Mouse (Mus musculus): ENCODE results near the gene 1700088E04Rik. TPM values are rescaled to one million over a fixed set of nuclear protein-coding genes. Genes with fewer than 3 reads are reported as not detected.

1700088E04Rik gene
- polyA plus RNA-seq, 1 experiment = 115 TPM

DNA sequence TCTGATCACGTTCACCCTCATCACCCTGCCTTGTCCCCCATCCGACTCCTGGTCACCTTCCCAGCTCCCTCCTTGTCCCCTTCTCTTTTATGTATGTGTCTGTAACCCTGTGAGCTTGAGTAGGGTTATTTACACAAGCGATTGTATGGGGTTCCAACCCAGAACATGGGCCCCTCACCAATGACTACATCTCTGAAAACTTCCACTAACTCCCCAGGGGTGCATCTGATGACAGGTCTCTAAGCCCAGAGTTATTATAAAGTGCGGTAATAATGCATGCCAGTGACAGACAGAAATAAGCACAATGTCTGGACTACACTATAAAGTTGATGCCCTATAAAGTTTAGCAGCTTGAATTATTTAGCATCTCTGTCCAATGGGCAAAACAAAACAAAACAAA is 40.7 kb downstream of the 1700088E04Rik start:
- H3K36me3 ChIP-seq (ENCODE audit: control insufficient read depth, insufficient read depth, low read length) = no peaks in the 10 kb centered on the region
- H3K4me3 ChIP-seq (ENCODE audit: control insufficient read depth, low read depth, low read length) = no peak overlapping the region
- peaks cover 2% of the 10 kb centered on the region for H3K4me1 ChIP-seq (ENCODE audit: control insufficient read depth, insufficient read depth, low read length)
- TF ChIP-seq POLR2A (IDR thresholded peaks at IDR 0.05; ENCODE audit: control insufficient read depth, low read depth, low read length) = no peak
- H3K27me3 ChIP-seq (ENCODE audit: control insufficient read depth, insufficient read depth, low read length) = no peaks in the 10 kb centered on the region
- H3K27ac ChIP-seq (ENCODE audit: control insufficient read depth, insufficient read depth, low read depth, low read length) = no peak overlapping the region

- Histone ChIP-seq H3K4me1 (ENCODE audit: control insufficient read depth, insufficient read depth, low read length) (peaks cover 2% of the 10 kb centered on the region), H3K27me3 (ENCODE audit: control insufficient read depth, insufficient read depth, low read length) (no peaks in the 10 kb centered on the region), H3K36me3 (ENCODE audit: control insufficient read depth, insufficient read depth, low read length) (no peaks in the 10 kb centered on the region), H3K4me3 (ENCODE audit: control insufficient read depth, low read depth, low read length) (no peak overlapping the region), H3K27ac (ENCODE audit: control insufficient read depth, insufficient read depth, low read depth, low read length) (no peak overlapping the region)
- TF ChIP-seq CTCF (IDR thresholded peaks at IDR 0.05; ENCODE audit: control insufficient read depth, insufficient read depth, insufficient replicate concordance, low read depth, low read length) (no peak), POLR2A (IDR thresholded peaks at IDR 0.05; ENCODE audit: control insufficient read depth, low read depth, low read length) (no peak)
Measured at GRCm38 (mm10) chr15:79099456-79099855, 41.6 kb downstream of the 1700088E04Rik start.

- H3K27me3 ChIP-seq (ENCODE audit: control insufficient read depth, insufficient read depth, low read length) = no peaks in the 10 kb centered on the region
- no peak overlapping the region for H3K4me3 ChIP-seq (ENCODE audit: control insufficient read depth, low read depth, low read length)
- no peaks in the 10 kb centered on the region for H3K36me3 ChIP-seq (ENCODE audit: control insufficient read depth, insufficient read depth, low read length)
- no peak for TF ChIP-seq POLR2A (IDR thresholded peaks at IDR 0.05; ENCODE audit: control insufficient read depth, low read depth, low read length)
- no peak for TF ChIP-seq CTCF (IDR thresholded peaks at IDR 0.05; ENCODE audit: control insufficient read depth, insufficient read depth, insufficient replicate concordance, low read depth, low read length)
- no peak overlapping the region for H3K27ac ChIP-seq (ENCODE audit: control insufficient read depth, insufficient read depth, low read depth, low read length)
- H3K4me1 ChIP-seq (ENCODE audit: control insufficient read depth, insufficient read depth, low read length) = peaks cover 2% of the 10 kb centered on the region
Measured at GRCm38 (mm10) chr15:79098868-79099267, 42.2 kb downstream of the 1700088E04Rik start.

DNA sequence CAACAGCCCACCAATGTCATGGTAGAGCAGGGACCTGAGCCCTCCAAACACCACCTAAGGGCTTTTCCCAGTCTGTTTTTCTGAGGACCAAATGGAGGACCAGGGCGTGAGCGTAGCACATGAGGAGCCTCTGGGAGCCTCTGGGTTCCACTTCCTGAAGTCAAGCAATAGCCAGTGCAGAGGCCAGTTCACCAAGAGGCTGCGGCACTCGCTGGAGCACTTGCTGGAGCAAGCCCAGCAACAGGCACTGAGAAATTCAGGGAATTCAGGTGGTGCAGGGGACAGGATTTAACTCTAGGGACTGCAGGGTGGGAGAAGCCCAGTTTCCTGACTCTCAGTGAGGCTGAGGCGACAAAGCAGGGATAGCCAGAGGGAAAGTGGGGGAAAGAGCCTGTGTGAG is 42.8 kb downstream of the 1700088E04Rik start:
- TF ChIP-seq POLR2A (IDR thresholded peaks at IDR 0.05; ENCODE audit: control insufficient read depth, low read depth, low read length) (no peak), CTCF (IDR thresholded peaks at IDR 0.05; ENCODE audit: control insufficient read depth, insufficient read depth, insufficient replicate concordance, low read depth, low read length) (no peak)
- Histone ChIP-seq H3K4me1 (ENCODE audit: control insufficient read depth, insufficient read depth, low read length) (peaks cover 2% of the 10 kb centered on the region), H3K27ac (ENCODE audit: control insufficient read depth, insufficient read depth, low read depth, low read length) (peak overlapping the region; percentile 14; the same call in 1 of the 2 replicates)

DNA sequence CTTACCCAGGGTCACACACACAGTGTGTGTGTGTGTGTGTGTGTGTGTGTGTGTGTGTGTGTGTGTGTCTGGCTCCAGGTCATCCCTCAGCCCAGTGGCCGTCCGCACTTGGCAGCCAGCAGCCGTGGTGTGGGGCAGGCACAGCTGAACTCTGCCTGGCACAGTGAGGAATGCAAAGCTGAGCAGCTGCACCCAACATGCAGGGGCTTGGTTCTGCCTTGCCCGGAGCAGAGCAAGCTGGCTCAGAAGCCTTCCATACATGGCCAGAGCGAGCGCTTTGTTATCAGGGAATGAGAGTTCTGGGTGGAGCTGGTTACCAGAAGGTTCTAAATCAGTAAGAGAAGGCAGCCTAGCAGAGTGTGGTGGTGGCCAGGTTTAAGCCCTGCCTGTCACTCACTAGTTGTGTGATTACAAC is 43.4 kb downstream of the 1700088E04Rik start:
- no peak for TF ChIP-seq CTCF (IDR thresholded peaks at IDR 0.05; ENCODE audit: control insufficient read depth, insufficient read depth, insufficient replicate concordance, low read depth, low read length)
- TF ChIP-seq POLR2A (IDR thresholded peaks at IDR 0.05; ENCODE audit: control insufficient read depth, low read depth, low read length) = no peak
- Histone ChIP-seq H3K4me3 (ENCODE audit: control insufficient read depth, low read depth, low read length) (no peak overlapping the region), H3K27me3 (ENCODE audit: control insufficient read depth, insufficient read depth, low read length) (no peaks in the 10 kb centered on the region), H3K27ac (ENCODE audit: control insufficient read depth, insufficient read depth, low read depth, low read length) (peak overlapping the region; percentile 72), H3K36me3 (ENCODE audit: control insufficient read depth, insufficient read depth, low read length) (peaks cover 2% of the 10 kb centered on the region), H3K4me1 (ENCODE audit: control insufficient read depth, insufficient read depth, low read length) (peaks cover 2% of the 10 kb centered on the region)

More for the DNA sequence above, 42.8 kb downstream of the 1700088E04Rik start:
- H3K27me3 ChIP-seq (ENCODE audit: control insufficient read depth, insufficient read depth, low read length) = no peaks in the 10 kb centered on the region
- no peak overlapping the region for H3K4me3 ChIP-seq (ENCODE audit: control insufficient read depth, low read depth, low read length)
- no peaks in the 10 kb centered on the region for H3K36me3 ChIP-seq (ENCODE audit: control insufficient read depth, insufficient read depth, low read length)

- peaks cover 2% of the 10 kb centered on the region for H3K36me3 ChIP-seq (ENCODE audit: control insufficient read depth, insufficient read depth, low read length)
- H3K27me3 ChIP-seq (ENCODE audit: control insufficient read depth, insufficient read depth, low read length) = no peaks in the 10 kb centered on the region
- TF ChIP-seq POLR2A (IDR thresholded peaks at IDR 0.05; ENCODE audit: control insufficient read depth, low read depth, low read length) (no peak), CTCF (IDR thresholded peaks at IDR 0.05; ENCODE audit: control insufficient read depth, insufficient read depth, insufficient replicate concordance, low read depth, low read length) (no peak)
- no peak overlapping the region for H3K4me3 ChIP-seq (ENCODE audit: control insufficient read depth, low read depth, low read length)
- peak overlapping the region; percentile 72 for H3K27ac ChIP-seq (ENCODE audit: control insufficient read depth, insufficient read depth, low read depth, low read length)
- peaks cover 2% of the 10 kb centered on the region for H3K4me1 ChIP-seq (ENCODE audit: control insufficient read depth, insufficient read depth, low read length)
Measured at GRCm38 (mm10) chr15:79097135-79097534, 43.9 kb downstream of the 1700088E04Rik start.

GRCm38 (mm10) chr15:79096556-79096955 is 44.5 kb downstream of the 1700088E04Rik start:
- H3K36me3 ChIP-seq (ENCODE audit: control insufficient read depth, insufficient read depth, low read length) = peaks cover 2% of the 10 kb centered on the region
- no peak overlapping the region for H3K4me3 ChIP-seq (ENCODE audit: control insufficient read depth, low read depth, low read length)
- TF ChIP-seq POLR2A (IDR thresholded peaks at IDR 0.05; ENCODE audit: control insufficient read depth, low read depth, low read length) (no peak), CTCF (IDR thresholded peaks at IDR 0.05; ENCODE audit: control insufficient read depth, insufficient read depth, insufficient replicate concordance, low read depth, low read length) (no peak)
- no peak overlapping the region for H3K27ac ChIP-seq (ENCODE audit: control insufficient read depth, insufficient read depth, low read depth, low read length)
- peaks cover 2% of the 10 kb centered on the region for H3K4me1 ChIP-seq (ENCODE audit: control insufficient read depth, insufficient read depth, low read length)
- H3K27me3 ChIP-seq (ENCODE audit: control insufficient read depth, insufficient read depth, low read length) = no peaks in the 10 kb centered on the region

DNA sequence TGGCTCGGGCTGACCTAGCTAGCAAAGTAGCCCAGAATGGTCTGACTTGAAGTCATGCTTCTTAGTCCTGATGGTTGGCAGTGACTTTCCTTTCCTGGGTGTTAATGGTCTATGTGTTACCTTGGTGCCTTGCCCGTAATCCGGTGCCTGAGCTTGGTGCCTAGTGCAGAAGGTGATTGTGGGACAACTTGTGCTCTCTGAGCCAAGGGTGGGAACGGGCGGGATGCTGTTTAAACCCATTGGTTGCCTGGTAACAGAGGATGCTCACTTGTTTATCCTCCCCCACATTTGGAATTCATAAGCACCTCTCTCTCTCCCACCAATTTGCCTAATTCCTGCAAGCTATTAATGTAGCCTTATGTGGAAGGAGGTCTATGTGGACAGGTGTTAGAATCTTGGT is 45.6 kb downstream of the 1700088E04Rik start:
- Histone ChIP-seq H3K36me3 (ENCODE audit: control insufficient read depth, insufficient read depth, low read length) (peaks cover 3% of the 10 kb centered on the region), H3K27ac (ENCODE audit: control insufficient read depth, insufficient read depth, low read depth, low read length) (no peak overlapping the region), H3K4me3 (ENCODE audit: control insufficient read depth, low read depth, low read length) (no peak overlapping the region), H3K4me1 (ENCODE audit: control insufficient read depth, insufficient read depth, low read length) (peaks cover 2% of the 10 kb centered on the region), H3K27me3 (ENCODE audit: control insufficient read depth, insufficient read depth, low read length) (no peaks in the 10 kb centered on the region)
- TF ChIP-seq CTCF (IDR thresholded peaks at IDR 0.05; ENCODE audit: control insufficient read depth, insufficient read depth, insufficient replicate concordance, low read depth, low read length) (no peak), POLR2A (IDR thresholded peaks at IDR 0.05; ENCODE audit: control insufficient read depth, low read depth, low read length) (no peak)

Data from testis, adult 2 months (tissue).